Mouse (Mus musculus): Measurements from ENCODE around the gene G6pc2.

Gene G6pc2

DNA sequence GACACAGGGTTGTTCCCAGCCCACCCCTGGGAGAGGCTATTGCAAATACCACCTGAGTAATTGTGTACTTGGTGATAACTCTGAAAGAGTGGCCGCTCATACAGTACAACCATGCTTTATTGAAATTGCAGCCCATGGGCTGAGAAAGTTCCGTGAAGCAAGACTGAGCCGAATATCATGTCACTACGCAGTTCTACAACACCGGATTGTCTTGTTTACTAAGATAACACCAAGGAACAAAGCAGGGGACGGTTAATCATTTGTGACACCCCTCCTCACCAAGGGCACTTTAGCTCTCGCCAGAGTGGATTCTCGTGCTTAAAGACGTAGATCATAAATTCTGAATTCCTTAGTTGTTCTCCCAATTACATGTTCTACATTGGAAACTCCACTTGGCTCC, 28.4 kb downstream of the G6pc2 start:
- DNase-seq (ENCODE audit: low spot score) = no peak

DNA sequence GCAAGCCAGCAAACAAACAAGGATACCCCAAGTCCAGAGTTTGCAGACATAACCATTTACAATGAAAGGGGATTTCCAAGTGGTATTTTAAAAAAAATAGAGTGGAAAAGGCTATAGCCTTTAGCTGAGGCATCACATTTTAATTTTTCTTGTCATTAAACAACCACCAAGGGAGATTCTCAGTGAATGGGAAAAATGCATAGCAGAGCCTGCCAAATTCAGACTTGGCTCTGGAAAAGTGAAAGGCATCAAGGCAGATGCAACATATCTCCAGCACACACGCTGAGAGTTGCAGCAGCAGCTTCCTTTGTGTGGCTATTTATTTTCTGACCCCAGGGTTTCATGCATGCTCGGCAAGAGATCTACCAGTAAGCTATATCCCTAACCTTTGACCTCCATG, 34.1 kb downstream of the G6pc2 start:
- no peak for DNase-seq (ENCODE audit: low spot score)

DNA sequence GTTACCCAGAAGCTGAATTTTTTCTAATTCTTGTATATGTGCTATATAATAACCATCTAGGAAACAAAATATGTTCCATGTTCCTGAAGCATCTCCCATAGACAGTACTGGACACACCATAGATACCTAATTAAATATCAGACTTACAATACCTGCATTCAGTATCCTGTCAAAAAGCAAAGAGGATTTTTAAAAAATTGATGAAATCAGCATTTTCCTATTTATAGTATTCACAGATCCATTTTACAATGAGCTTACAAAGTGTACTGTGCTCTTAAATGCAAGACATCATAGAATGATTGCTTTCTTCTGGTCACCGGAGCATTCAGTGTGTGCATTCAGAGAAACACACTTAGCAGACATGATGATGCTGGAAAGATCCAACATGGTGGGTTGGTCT, 36.2 kb downstream of the G6pc2 start:
- no peak for DNase-seq (ENCODE audit: low spot score)

DNA sequence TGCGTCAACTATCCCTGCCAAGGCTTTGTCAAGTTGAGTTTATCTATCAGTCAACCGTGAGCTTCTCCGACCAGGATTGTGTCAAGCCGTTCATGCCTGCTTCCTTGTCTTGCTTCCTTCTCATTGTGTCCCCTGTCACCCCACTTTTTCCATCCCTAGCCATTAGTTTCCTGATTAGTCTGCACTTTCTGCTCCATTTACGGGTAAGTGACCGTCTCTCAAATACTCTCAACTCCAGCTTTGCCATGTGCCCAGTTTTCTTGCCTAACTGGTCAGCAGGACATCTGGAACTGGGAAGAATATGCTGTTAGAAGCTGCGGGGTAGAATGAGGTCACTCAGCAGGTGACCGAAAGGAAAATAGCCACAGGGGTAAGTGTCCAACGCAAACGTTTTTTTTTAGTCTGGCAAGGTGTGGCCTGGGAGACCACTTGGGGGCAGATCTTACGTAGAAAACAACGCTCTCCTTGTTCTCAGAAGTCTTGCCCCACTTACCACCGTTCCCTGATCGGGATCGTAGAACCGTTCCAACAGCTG, 37.4 kb downstream of the G6pc2 start:
- no peak for DNase-seq (ENCODE audit: low spot score)

DNA sequence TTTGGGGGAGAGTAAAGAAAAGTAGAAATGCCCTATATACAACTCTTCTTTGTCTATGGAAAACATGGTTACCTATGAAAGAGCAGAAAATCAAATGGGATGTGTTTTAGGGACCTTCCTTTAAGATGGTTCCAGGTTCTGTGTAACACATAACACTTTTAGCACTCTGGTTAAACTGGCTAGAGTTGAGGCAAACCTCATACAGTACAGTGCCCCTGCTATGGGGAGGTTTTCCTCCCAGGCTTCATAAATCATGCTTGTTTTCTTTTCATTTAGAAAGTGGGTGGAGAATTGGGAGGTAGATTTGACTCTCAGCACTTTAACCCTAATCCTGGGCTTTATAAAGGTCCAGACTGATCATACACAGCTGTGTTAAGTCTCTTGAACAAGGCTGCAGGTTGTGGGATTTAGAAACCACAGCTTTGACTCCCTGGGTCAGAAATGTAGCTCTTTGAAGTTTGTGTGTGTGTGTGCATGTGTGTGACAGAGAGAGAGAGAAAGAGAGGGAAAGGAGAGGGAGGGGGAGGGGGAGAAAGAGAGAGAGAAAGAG, 53.3 kb downstream of the G6pc2 start:
- no peak for DNase-seq (ENCODE audit: low spot score)

DNA sequence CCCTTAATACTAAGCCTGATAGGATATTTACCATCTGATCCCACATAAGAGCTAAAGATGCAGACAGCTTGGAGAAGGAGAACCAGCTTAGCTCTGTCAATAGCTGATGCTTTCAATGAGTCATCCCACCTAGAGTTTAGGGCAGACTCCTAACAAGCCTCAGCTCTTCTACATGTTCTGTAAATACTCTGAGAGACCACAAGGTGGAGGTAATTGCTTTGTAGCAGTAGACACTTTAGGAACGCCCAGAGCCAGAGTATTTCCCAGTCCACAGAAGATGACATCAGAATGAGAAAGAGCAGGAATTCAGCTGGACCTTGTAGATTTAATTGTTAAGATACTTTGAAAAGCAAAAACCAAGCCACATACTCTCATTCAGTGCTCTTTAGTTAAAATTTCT, 65.0 kb downstream of the G6pc2 start:
- DNase-seq (ENCODE audit: low spot score) = no peak

Data from urinary bladder, postnatal 25 days (tissue).